Mouse (Mus musculus) MEL-GATA-1-ER (cell line): Measurements from ENCODE around the gene Elmo1.

Experiments
- DNase-seq: peaks from one replicate; pipeline ENCODE4 v3.0.0-alpha.2; 2012; ENCODE audit warnings: low read depth; ENCODE audit errors: extremely low read depth

The Elmo1 gene

GRCm38 (mm10) chr13:20378869-20379268, 288.5 kb downstream of the Elmo1 start:
- DNase-seq: no peak

- DNase-seq: no peak
Measured at GRCm38 (mm10) chr13:20383875-20384274, 293.5 kb downstream of the Elmo1 start.

GRCm38 (mm10) chr13:20384846-20385245, 294.4 kb downstream of the Elmo1 start:
- DNase-seq: no peak

GRCm38 (mm10) chr13:20385423-20385822, 295.0 kb downstream of the Elmo1 start:
- no peak for DNase-seq

- no peak for DNase-seq
Measured at GRCm38 (mm10) chr13:20386462-20387141, 296.2 kb downstream of the Elmo1 start.

GRCm38 (mm10) chr13:20392824-20393598, 302.6 kb downstream of the Elmo1 start:
- no peak for DNase-seq

GRCm38 (mm10) chr13:20397744-20398143, 307.3 kb downstream of the Elmo1 start:
- no peak for DNase-seq

- no peak for DNase-seq
Measured at GRCm38 (mm10) chr13:20398311-20398710, 307.9 kb downstream of the Elmo1 start.

- no peak for DNase-seq
Measured at GRCm38 (mm10) chr13:20404530-20404929, 314.1 kb downstream of the Elmo1 start.

GRCm38 (mm10) chr13:20406470-20407213, 316.2 kb downstream of the Elmo1 start:
- DNase-seq: no peak

- no peak for DNase-seq
Measured at GRCm38 (mm10) chr13:20410306-20411101, 320.1 kb downstream of the Elmo1 start.

GRCm38 (mm10) chr13:20416691-20417660, 326.6 kb downstream of the Elmo1 start:
- no peak for DNase-seq

GRCm38 (mm10) chr13:20430998-20431397, 340.6 kb downstream of the Elmo1 start:
- DNase-seq: no peak

GRCm38 (mm10) chr13:20433221-20433858, 342.9 kb downstream of the Elmo1 start:
- no peak for DNase-seq

GRCm38 (mm10) chr13:20434071-20434470, 343.7 kb downstream of the Elmo1 start:
- no peak for DNase-seq

GRCm38 (mm10) chr13:20439488-20439887, 349.1 kb downstream of the Elmo1 start:
- no peak for DNase-seq

- DNase-seq: no peak
Measured at GRCm38 (mm10) chr13:20450831-20451353, 360.5 kb downstream of the Elmo1 start.

GRCm38 (mm10) chr13:20454357-20454756, 364.0 kb downstream of the Elmo1 start:
- DNase-seq: no peak

- DNase-seq: no peak
Measured at GRCm38 (mm10) chr13:20460096-20460495, 369.7 kb downstream of the Elmo1 start.
